Mouse (Mus musculus): ENCODE data around the gene Actn4. TPM values are rescaled to one million over a fixed set of nuclear protein-coding genes. Genes with fewer than 3 reads are reported as not detected.
"Not testable (repeated sequence)": the region's sequence is repeated elsewhere in the genome, so short reads cannot be mapped to it uniquely, and the experiment has no call there.

Actn4 gene
- polyA plus RNA-seq, 1 experiment from 2014 or later, result 300 TPM

DNA sequence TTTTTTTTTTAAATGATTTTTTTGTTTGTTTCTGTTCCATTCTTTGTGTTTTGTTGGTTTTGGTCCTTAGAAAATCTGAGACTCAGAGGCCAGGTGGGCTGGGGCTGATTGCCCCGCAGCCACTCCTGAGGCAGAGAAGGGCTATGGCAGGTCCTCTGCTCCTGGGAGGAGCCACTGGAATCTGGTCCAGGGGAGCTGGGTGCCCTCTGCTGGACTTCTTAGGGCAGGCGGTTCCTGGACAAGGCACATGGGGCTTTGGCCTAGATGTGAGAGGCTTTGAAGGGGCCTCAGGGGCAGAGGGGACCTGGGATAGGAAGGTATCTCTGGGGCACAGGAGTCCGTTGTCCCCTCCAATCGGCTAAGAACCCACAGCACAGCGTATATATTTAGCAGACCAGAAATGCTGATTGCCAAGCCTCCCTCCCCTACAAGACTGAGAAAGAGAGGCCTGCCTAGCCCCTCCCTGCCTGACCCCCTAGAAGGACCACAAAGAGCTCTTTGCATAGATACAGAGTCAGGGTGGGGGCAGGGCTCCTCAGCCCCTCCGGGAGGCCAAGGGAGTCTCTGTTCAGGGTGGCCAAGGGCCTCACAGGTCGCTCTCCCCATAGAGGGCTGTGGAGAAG is 68.4 kb downstream of the Actn4 start:
- WGBS, result 50% methylated on average over 7 of the region's 7 CpGs
- no peak overlapping the region for H3K9ac ChIP-seq
- no peaks in the 10 kb centered on the region for H3K9me3 ChIP-seq
- H3K27me3 ChIP-seq, result peaks cover 30% of the 10 kb centered on the region
- H3K36me3 ChIP-seq, result peaks cover 82% of the 10 kb centered on the region
- H3K27ac ChIP-seq, result peak overlapping the region; percentile 44; the same call in 1 of the 2 replicates
- peaks cover 11% of the 10 kb centered on the region for H3K4me1 ChIP-seq
- no peak overlapping the region for H3K4me3 ChIP-seq
- ATAC-seq (ENCODE audit: low FRiP score, low read depth), result peak; percentile 46; the same call in 1 of the 2 replicates
- no peak overlapping the region for H3K4me2 ChIP-seq (replicated peaks)

DNA sequence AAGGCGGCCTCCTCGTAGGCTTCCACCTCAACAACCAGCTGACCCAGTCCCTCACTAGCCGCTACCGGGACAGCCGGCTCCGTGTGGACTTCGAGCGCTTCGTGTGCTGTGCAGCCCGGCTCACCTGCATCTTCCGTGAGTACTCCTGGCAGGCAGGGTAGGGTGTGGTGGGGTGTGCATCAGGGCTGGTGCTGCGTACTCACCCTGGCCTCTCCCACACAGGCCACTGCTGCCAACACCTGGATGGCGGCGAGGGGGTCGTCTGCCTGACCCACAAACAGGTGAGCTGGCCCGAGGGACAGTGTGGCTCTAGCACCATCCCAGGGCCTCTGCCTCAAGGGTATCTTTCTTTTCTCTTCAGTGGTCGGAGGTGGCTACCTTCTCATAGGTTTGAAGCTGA is 69.5 kb downstream of the Actn4 start:
- no peak overlapping the region for H3K4me2 ChIP-seq (replicated peaks)
- H3K4me1 ChIP-seq, result peaks cover 17% of the 10 kb centered on the region
- H3K4me3 ChIP-seq, result no peak overlapping the region
- peaks cover 42% of the 10 kb centered on the region for H3K27me3 ChIP-seq
- H3K36me3 ChIP-seq, result peaks cover 70% of the 10 kb centered on the region
- 97% methylated on average over 17 of the region's 17 CpGs for WGBS
- ATAC-seq (ENCODE audit: low FRiP score, low read depth), result no peak
- H3K27ac ChIP-seq, result no peak overlapping the region
- H3K9me3 ChIP-seq, result no peaks in the 10 kb centered on the region
- no peak overlapping the region for H3K9ac ChIP-seq

DNA sequence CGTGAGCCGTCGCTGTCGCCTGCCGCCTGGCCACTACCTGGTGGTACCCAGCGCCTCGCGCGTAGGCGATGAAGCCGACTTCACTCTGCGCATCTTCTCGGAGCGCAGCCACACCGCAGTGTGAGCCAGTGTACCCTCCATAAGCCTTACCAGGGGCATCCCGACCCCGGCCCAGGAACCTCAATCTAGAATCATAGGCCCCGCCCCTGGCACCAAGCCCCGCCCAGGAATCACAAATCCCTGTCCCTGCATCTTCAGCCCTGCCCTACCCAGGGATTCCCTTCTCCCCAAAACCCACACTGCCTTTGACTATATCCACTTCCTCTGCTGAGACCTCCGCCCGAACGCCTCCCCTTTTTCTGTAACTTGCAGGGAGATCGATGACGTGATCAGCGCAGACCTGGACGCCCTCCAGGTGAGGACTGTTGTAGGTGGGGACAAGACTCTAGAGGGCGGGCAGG is 73.4 kb downstream of the Actn4 start:
- Histone ChIP-seq H3K9me3 (no peaks in the 10 kb centered on the region), H3K9ac (peak overlapping the region; percentile 53), H3K4me2 (replicated peaks) (peak overlapping the region; percentile 65), H3K4me1 (peaks cover 17% of the 10 kb centered on the region), H3K27me3 (peaks cover 61% of the 10 kb centered on the region), H3K36me3 (peaks cover 31% of the 10 kb centered on the region), H3K27ac (no peak overlapping the region; the same call in 1 of the 2 replicates), H3K4me3 (peak overlapping the region; percentile 42)
- 2% methylated on average over 27 of the region's 27 CpGs for WGBS
- no peak for ATAC-seq (ENCODE audit: low FRiP score, low read depth)

DNA sequence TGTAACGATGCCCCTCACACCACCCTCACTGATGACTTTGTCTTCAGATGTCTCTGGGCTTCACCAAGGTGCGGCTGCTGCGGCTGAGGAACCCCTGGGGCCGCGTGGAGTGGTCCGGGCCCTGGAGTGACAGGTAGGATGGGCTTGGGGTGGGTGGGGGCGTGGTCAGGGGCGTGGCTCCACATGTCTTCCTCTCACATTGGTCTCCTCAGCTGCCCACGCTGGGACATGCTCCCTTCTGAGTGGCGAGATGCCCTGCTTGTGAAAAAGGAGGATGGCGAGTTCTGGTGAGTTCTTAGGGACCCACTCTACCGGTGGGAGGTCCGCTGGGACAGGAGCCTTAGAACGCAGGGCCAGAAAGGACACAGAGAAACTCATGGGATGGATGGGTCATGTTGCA is 75.7 kb downstream of the Actn4 start:
- Histone ChIP-seq H3K4me3 (no peak overlapping the region), H3K9me3 (no peaks in the 10 kb centered on the region), H3K36me3 (peaks cover 11% of the 10 kb centered on the region), H3K4me1 (peaks cover 18% of the 10 kb centered on the region), H3K4me2 (replicated peaks) (no peak overlapping the region), H3K9ac (no peak overlapping the region), H3K27me3 (peaks cover 57% of the 10 kb centered on the region), H3K27ac (no peak overlapping the region)
- WGBS, result 22% methylated on average over 14 of the region's 14 CpGs
- ATAC-seq (ENCODE audit: low FRiP score, low read depth), result no peak

DNA sequence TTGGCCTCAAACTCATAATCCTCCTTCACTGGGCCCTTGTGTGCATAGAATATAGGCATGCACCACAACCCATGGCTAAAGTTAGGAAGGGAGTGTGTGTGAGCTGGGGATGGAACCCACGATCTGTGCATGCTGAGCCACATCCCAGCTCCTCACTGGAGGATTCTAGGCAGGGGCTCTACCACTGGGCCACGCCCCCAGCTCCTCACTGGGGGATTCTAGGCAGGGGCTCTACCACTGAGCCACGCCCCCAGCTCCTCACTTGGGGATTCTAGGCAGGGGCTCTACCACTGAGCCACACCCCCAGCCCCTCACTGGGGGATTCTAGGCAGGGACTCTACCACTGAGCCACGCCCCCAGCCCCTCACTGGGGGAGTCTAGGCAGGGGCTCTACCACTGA is 78.4 kb downstream of the Actn4 start:
- ATAC-seq (ENCODE audit: low FRiP score, low read depth); H3K4me2 ChIP-seq (replicated peaks); H3K4me3 ChIP-seq; H3K36me3 ChIP-seq; H3K9ac ChIP-seq; H3K9me3 ChIP-seq; H3K27ac ChIP-seq: not testable (repeated sequence)
- Histone ChIP-seq H3K4me1 (peaks cover 11% of the 10 kb centered on the region), H3K27me3 (peaks cover 30% of the 10 kb centered on the region)
- WGBS, result 86% methylated on average over 4 of the region's 4 CpGs

DNA sequence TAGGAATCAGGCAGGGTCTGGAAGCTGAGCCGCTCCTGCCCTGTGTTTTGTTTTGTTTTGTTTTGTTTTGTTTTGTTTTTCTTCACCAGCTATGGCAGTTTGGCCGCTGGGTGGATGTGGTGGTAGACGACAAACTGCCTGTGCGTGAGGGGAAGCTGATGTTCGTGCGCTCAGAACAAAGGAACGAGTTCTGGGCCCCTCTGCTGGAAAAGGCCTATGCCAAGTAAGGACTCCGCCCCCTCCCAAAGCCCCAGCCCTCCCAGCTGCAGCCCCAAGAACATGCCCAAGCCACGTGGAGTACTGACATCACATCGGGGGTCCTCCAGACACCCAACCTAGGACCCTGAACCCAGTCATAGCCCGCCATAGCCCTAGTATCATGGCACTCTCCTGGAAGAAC is 79.1 kb downstream of the Actn4 start:
- Histone ChIP-seq H3K9ac (no peak overlapping the region), H3K27ac (no peak overlapping the region), H3K4me1 (peaks cover 6% of the 10 kb centered on the region; the same call in 1 of the 2 replicates), H3K27me3 (peaks cover 23% of the 10 kb centered on the region), H3K4me2 (replicated peaks) (no peak overlapping the region), H3K36me3 (no peaks in the 10 kb centered on the region), H3K4me3 (no peak overlapping the region), H3K9me3 (no peaks in the 10 kb centered on the region)
- 79% methylated on average over 11 of the region's 11 CpGs for WGBS
- ATAC-seq (ENCODE audit: low FRiP score, low read depth), result no peak

DNA sequence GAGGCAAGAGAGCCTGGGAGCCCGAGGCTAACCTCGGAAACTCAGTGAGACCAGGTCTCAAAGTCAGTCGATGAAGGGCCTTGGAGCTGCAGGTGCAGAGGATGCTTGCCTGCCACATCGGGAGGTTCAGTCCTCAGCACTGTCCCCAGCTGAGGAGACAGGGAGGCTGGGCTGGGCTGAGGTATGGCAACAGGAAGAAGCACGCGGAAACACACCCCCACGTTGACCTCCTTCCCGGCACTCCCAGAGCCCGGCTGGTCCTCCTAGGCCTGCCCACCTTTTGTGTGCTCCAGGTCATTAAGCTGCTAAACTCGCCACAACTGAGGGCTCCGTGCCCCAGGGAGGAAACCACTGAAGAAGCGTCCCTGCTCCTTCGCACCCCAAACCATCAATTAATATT is 80.9 kb downstream of the Actn4 start, which contains the start of gene Capn12:
Gene Capn12, plus strand, starts transcription at position 224 of the 400 bp plus-strand sequence.
- Histone ChIP-seq H3K27ac (no peak within 1 kb of the TSS), H3K4me2 (replicated peaks) (no peak within 1 kb of the TSS), H3K9me3 (no peaks in the 10 kb centered on the region), H3K36me3 (no peaks in the 10 kb centered on the region), H3K4me1 (peaks cover 6% of the 10 kb centered on the region; the same call in 1 of the 2 replicates), H3K9ac (no peak within 1 kb of the TSS), H3K4me3 (no peak within 1 kb of the TSS), H3K27me3 (0 out of 2 replicates have a peak, but pooled peaks cover 5% of the 10 kb centered on the region)
- WGBS, result 33% methylated on average over 13 of the region's 13 CpGs
- no peak for ATAC-seq (ENCODE audit: low FRiP score, low read depth)

DNA sequence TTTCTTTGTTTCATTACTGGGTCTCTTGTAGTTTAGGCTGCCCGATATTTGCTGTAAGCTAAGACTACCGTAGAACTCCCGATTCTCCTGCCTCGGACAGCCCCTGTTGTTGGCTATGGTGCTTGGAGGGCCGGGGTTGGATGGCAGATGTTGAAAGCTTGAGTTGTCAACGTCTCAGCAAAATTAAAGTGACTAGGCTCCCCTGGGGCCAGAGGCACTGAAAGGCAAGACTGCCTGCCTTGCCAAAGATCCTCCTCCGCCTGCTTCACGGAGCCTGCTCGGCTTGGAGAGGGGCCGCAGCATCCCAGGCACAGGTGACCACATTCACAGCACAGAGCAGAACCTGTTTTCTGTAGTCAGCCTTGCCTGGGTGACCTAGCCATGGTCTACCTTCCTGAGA is 81.6 kb downstream of the Actn4 start:
- Histone ChIP-seq H3K4me1 (peaks cover 6% of the 10 kb centered on the region; the same call in 1 of the 2 replicates), H3K36me3 (no peaks in the 10 kb centered on the region), H3K4me2 (replicated peaks) (no peak overlapping the region), H3K27ac (no peak overlapping the region), H3K4me3 (no peak overlapping the region), H3K9ac (no peak overlapping the region), H3K9me3 (no peaks in the 10 kb centered on the region), H3K27me3 (no peaks in the 10 kb centered on the region)
- ATAC-seq (ENCODE audit: low FRiP score, low read depth), result no peak
- 75% methylated on average over 10 of the region's 10 CpGs for WGBS

DNA sequence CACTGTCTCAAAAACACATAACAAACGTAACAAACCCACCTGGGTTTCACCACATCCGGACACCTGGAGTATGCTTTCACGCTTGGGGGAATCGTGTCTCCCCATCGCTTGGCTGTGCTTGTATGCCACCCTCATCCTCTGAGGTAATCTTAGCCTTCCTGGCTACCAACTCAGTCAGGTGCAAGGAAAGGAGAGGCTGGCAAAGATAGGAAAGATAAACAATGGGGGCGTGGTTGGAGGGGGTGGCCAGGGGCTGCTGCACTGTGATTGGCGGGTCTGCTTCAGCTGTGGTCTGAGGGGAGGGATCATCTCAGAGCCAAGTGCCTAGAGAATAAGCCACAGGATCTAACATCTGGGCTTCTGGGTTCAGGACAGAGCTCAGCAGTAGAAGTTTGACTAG is 82.5 kb downstream of the Actn4 start:
- no peak overlapping the region for H3K4me3 ChIP-seq

DNA sequence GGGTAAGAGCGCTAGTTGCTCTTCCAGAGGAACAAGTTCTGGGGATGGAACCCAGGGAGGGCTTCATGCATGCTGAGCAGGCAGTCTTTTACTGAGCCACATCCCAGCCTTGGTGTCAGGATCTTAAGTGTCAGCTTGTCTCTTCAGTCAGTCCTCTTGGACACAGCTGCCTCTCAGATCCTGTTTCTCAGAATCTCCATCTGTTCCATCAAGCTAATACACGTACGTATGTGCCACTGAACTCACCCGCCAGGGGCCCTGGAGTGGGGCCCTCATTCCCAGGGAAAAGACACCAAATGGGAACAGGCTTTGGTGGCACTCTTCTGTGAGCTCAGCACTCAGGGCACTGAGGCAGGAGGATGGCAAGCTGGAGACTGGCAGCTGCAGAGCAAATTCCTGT is 84.3 kb downstream of the Actn4 start:
- H3K27me3 ChIP-seq, result no peaks in the 10 kb centered on the region
- H3K4me3 ChIP-seq, result no peak overlapping the region
- no peaks in the 10 kb centered on the region for H3K36me3 ChIP-seq
- H3K4me1 ChIP-seq, result peaks cover 12% of the 10 kb centered on the region; the same call in 1 of the 2 replicates
- no peak for ATAC-seq (ENCODE audit: low FRiP score, low read depth)
- no peak overlapping the region for H3K27ac ChIP-seq
- no peaks in the 10 kb centered on the region for H3K9me3 ChIP-seq
- WGBS, result 67% methylated on average over 4 of the region's 4 CpGs
- no peak overlapping the region for H3K4me2 ChIP-seq (replicated peaks)
- no peak overlapping the region for H3K9ac ChIP-seq

More for the DNA sequence above, 82.5 kb downstream of the Actn4 start:
- Histone ChIP-seq H3K4me1 (peaks cover 6% of the 10 kb centered on the region; the same call in 1 of the 2 replicates), H3K9ac (no peak overlapping the region), H3K27ac (no peak overlapping the region), H3K4me2 (replicated peaks) (no peak overlapping the region), H3K36me3 (no peaks in the 10 kb centered on the region), H3K9me3 (no peaks in the 10 kb centered on the region), H3K27me3 (no peaks in the 10 kb centered on the region)
- ATAC-seq (ENCODE audit: low FRiP score, low read depth), result no peak; the same call in 1 of the 2 replicates
- 70% methylated on average over 7 of the region's 7 CpGs for WGBS

DNA sequence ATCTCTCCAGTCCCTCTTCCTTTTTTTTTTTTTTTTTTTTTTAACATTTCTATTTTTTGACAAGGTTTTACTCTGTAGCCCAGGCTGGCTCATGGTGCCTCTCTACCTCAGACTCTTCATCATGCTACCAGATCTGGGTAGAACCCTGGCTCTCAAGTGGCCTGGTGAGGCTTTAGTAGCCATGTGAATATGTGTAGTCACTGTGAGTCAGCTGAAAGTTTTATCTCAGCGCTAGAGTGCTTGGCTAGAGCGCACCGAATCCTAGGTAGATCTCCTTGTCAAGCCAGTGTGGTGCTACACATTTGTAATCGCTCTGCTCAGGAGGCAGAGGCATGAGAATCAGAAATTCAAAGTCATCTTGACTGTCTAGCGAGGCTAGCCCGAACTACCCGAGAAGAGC is 85.0 kb downstream of the Actn4 start:
- Histone ChIP-seq H3K4me3 (no peak overlapping the region), H3K27me3 (no peaks in the 10 kb centered on the region), H3K4me2 (replicated peaks) (no peak overlapping the region), H3K9me3 (no peaks in the 10 kb centered on the region), H3K9ac (no peak overlapping the region), H3K4me1 (peaks cover 12% of the 10 kb centered on the region; the same call in 1 of the 2 replicates), H3K27ac (no peak overlapping the region), H3K36me3 (no peaks in the 10 kb centered on the region)
- ATAC-seq (ENCODE audit: low FRiP score, low read depth), result no peak
- 88% methylated on average over 7 of the region's 7 CpGs for WGBS

DNA sequence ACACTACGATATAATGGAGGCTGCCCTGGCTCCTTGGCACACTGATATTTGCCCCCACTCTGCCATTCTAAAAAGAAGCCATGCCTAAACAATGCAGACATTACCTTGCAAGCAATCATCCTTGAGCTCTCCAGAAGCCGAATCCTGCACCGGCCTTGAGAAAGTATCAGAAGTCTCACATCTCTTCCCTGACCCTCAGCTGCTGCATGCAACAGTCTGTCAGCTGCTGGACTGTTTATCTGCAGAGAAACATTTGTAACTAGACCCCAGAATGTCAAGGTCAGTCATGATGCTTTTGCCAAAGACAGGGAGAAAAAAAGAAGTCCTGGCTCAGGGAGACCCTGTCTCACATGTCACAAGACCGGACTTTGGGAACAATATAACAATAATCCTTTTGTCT is 86.0 kb downstream of the Actn4 start:
- 83% methylated on average over 4 of the region's 4 CpGs for WGBS
- Histone ChIP-seq H3K27me3 (no peaks in the 10 kb centered on the region), H3K4me1 (0 out of 2 replicates have a peak, but pooled peaks cover 8% of the 10 kb centered on the region), H3K9me3 (no peaks in the 10 kb centered on the region), H3K4me2 (replicated peaks) (no peak overlapping the region), H3K36me3 (no peaks in the 10 kb centered on the region), H3K9ac (no peak overlapping the region), H3K27ac (no peak overlapping the region), H3K4me3 (no peak overlapping the region)
- ATAC-seq (ENCODE audit: low FRiP score, low read depth), result no peak

DNA sequence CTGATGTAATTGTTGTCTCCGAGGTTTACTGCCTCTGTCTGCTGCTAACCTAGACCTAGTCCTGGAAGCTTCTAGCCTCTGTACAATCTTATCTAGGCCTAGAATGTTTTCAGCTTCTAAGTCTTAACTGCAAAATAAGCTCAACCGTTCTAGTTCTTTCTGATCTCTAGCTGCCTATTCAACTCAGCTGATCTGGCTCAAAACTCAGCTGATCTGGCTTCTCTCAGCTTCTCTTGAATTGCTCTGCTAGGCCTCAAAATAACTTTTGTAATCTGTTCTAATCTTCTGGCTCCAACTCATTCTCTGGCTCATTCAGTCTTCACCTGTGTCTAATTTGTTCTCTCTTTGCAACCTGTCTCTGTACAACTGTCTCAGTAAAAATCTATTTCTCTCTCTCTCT is 87.6 kb downstream of the Actn4 start:
- H3K4me1 ChIP-seq, result 0 out of 2 replicates have a peak, but pooled peaks cover 5% of the 10 kb centered on the region
- H3K4me2 ChIP-seq (replicated peaks), result no peak overlapping the region

More for the DNA sequence above, 87.6 kb downstream of the Actn4 start:
- Histone ChIP-seq H3K9me3 (no peaks in the 10 kb centered on the region), H3K27me3 (no peaks in the 10 kb centered on the region), H3K9ac (no peak overlapping the region), H3K27ac (no peak overlapping the region), H3K4me3 (no peak overlapping the region), H3K36me3 (no peaks in the 10 kb centered on the region)
- WGBS, result 36% methylated on average over 2 of the region's 2 CpGs
- no peak for ATAC-seq (ENCODE audit: low FRiP score, low read depth)

All from limb, embryonic 13.5 days (tissue).